Mouse (Mus musculus) forebrain, embryonic 14.5 days (tissue): ENCODE data around the gene Lmo1. TPM values are rescaled to one million over a fixed set of nuclear protein-coding genes. Genes with fewer than 3 reads are reported as not detected.
"Not testable (repeated sequence)": the region's sequence is repeated elsewhere in the genome, so short reads cannot be mapped to it uniquely, and the experiment has no call there.

ENCODE experiments used
- ATAC-seq: fragments of 200-750 bp; cut with Nextera tagmentation; 2 replicates; pipeline ENCODE4 v1.8.0; 2017; ENCODE audit warnings: mild to moderate bottlenecking, moderate library complexity
- DNase-seq: peaks from one replicate; pipeline ENCODE4 v3.0.0-alpha.2; 2015; ENCODE audit warnings: low spot score
- H3K27ac ChIP-seq: fragments of 300-500 bp; sonication (generic); 2 replicates; pipeline ENCODE4 v1.5.1; 2014; ENCODE audit warnings: low read depth, mild to moderate bottlenecking, control low read depth, low read length, moderate library complexity
- H3K27me3 ChIP-seq: fragments of 300-500 bp; sonication (generic); replicated peaks from 2 replicates; pipeline ENCODE4 v1.6.1; 2014; ENCODE audit warnings: low read length, control low read depth, mixed read lengths; ENCODE audit not compliant: control insufficient read depth, insufficient read depth
- H3K36me3 ChIP-seq: fragments of 300-500 bp; sonication (generic); 2 replicates; pipeline ENCODE4 v1.6.1; 2014; ENCODE audit warnings: low read length, control low read depth; ENCODE audit not compliant: control insufficient read depth, insufficient read depth
- H3K4me1 ChIP-seq: fragments of 300-500 bp; sonication (generic); 2 replicates; pipeline ENCODE4 v1.6.1; 2014; ENCODE audit warnings: antibody characterized with exemption, low read length, control low read depth; ENCODE audit not compliant: control insufficient read depth, insufficient read depth
- H3K4me2 ChIP-seq: fragments of 300-500 bp; sonication (generic); 2 replicates; pipeline ENCODE4 v1.6.1; 2014; ENCODE audit warnings: mild to moderate bottlenecking, control low read depth, low read length
- H3K4me3 ChIP-seq: fragments of 300-500 bp; sonication (generic); 2 replicates; pipeline ENCODE4 v1.5.1; 2014; ENCODE audit warnings: low read depth, low read length, control low read depth
- H3K9ac ChIP-seq: fragments of 300-500 bp; sonication (generic); 2 replicates; pipeline ENCODE4 v1.6.1; 2014; ENCODE audit warnings: mild to moderate bottlenecking, low read length, control low read depth, moderate library complexity
- H3K9me3 ChIP-seq: fragments of 300-500 bp; sonication (generic); replicated peaks from 2 replicates; pipeline ENCODE4 v1.6.1; 2016; ENCODE audit warnings: low read length, control low read depth, mixed read lengths; ENCODE audit not compliant: control insufficient read depth
- WGBS: fragments of 180-500 bp; shearing (Covaris S2); extraction: QIAGEN DNeasy Blood & Tissue Kit; methylation state at CpG from one replicate; pipeline ENCODE4 v1.1.7; 2014; 5-methylcytosine and 5-hydroxymethylcytosine counted together
- polyA plus RNA-seq: library from polyadenylated mRNA; unstranded; fragments of >200 nt; fragmentation: Nextera tagmentation; extraction: Ambion mirVana; gene quantifications from 2 replicates; pipeline ENCODE4 v1.2.1, GENCODE M21; 2014

Lmo1 gene
- polyA plus RNA-seq, 1 experiment from 2014 or later: 72.5 TPM

GRCm38 (mm10) chr7:109139405-109139804, 35.6 kb downstream of the Lmo1 start:
- no peak overlapping the region for H3K4me2 ChIP-seq
- H3K4me1 ChIP-seq: peaks cover 22% of the 10 kb centered on the region
- H3K9me3 ChIP-seq: no peaks in the 10 kb centered on the region
- no peak overlapping the region for H3K4me3 ChIP-seq
- H3K36me3 ChIP-seq: peaks cover 20% of the 10 kb centered on the region
- ATAC-seq (peak; percentile 66), DNase-seq (peak; percentile 95)
- 17% methylated on average over 3 of the region's 3 CpGs for WGBS
- H3K27me3 ChIP-seq: peaks cover 5% of the 10 kb centered on the region; the same call in 1 of the 2 replicates
- no peak overlapping the region for H3K9ac ChIP-seq
- H3K27ac ChIP-seq: no peak overlapping the region

GRCm38 (mm10) chr7:109137441-109137840, 37.6 kb downstream of the Lmo1 start:
- Histone ChIP-seq H3K4me1 (peaks cover 8% of the 10 kb centered on the region), H3K4me2 (no peak overlapping the region), H3K4me3 (no peak overlapping the region), H3K9me3 (no peaks in the 10 kb centered on the region), H3K9ac (no peak overlapping the region), H3K27me3 (peaks cover 5% of the 10 kb centered on the region; the same call in 1 of the 2 replicates), H3K36me3 (peaks cover 27% of the 10 kb centered on the region), H3K27ac (no peak overlapping the region)
- ATAC-seq: no peak
- DNase-seq: no peak
- 88% methylated on average over 8 of the region's 8 CpGs for WGBS

- H3K9ac ChIP-seq: no peak overlapping the region
Measured at GRCm38 (mm10) chr7:109131565-109131964, 43.4 kb downstream of the Lmo1 start.

GRCm38 (mm10) chr7:109129946-109130686, 44.9 kb downstream of the Lmo1 start:
- H3K9ac ChIP-seq: no peak overlapping the region
- H3K36me3 ChIP-seq: 0 out of 2 replicates have a peak, but pooled peaks cover 6% of the 10 kb centered on the region
- no peaks in the 10 kb centered on the region for H3K27me3 ChIP-seq
- peak; percentile 73 for ATAC-seq
- H3K4me2 ChIP-seq: no peak overlapping the region
- H3K4me3 ChIP-seq: no peak overlapping the region
- 52% methylated on average over 5 of the region's 5 CpGs for WGBS
- DNase-seq: no peak
- peaks cover 7% of the 10 kb centered on the region for H3K4me1 ChIP-seq
- no peak overlapping the region for H3K27ac ChIP-seq
- no peaks in the 10 kb centered on the region for H3K9me3 ChIP-seq

More at GRCm38 (mm10) chr7:109131565-109131964, 43.4 kb downstream of the Lmo1 start:
- DNase-seq (no peak), ATAC-seq (no peak)
- H3K4me2 ChIP-seq: no peak overlapping the region
- H3K27me3 ChIP-seq: no peaks in the 10 kb centered on the region
- 0 out of 2 replicates have a peak, but pooled peaks cover 12% of the 10 kb centered on the region for H3K36me3 ChIP-seq
- no peak overlapping the region for H3K4me3 ChIP-seq
- no peak overlapping the region for H3K27ac ChIP-seq
- H3K4me1 ChIP-seq: peaks cover 7% of the 10 kb centered on the region
- H3K9me3 ChIP-seq: no peaks in the 10 kb centered on the region
- WGBS: 66% methylated on average over 2 of the region's 2 CpGs

- DNase-seq: no peak
- no peaks in the 10 kb centered on the region for H3K9me3 ChIP-seq
- H3K4me3 ChIP-seq: no peak overlapping the region
- H3K27ac ChIP-seq: no peak overlapping the region
- no peak overlapping the region for H3K9ac ChIP-seq
- peaks cover 7% of the 10 kb centered on the region for H3K4me1 ChIP-seq
- no peak for ATAC-seq
- H3K4me2 ChIP-seq: no peak overlapping the region
- no peaks in the 10 kb centered on the region for H3K27me3 ChIP-seq
- H3K36me3 ChIP-seq: 0 out of 2 replicates have a peak, but pooled peaks cover 6% of the 10 kb centered on the region
Measured at GRCm38 (mm10) chr7:109129442-109129841, 45.6 kb downstream of the Lmo1 start.

GRCm38 (mm10) chr7:109115929-109116328, 59.1 kb downstream of the Lmo1 start:
- ATAC-seq: peak; percentile 53
- peak; percentile 23 for DNase-seq
- Histone ChIP-seq H3K9ac (no peak overlapping the region), H3K4me1 (peaks cover 17% of the 10 kb centered on the region), H3K36me3 (no peaks in the 10 kb centered on the region), H3K27me3 (peaks cover 11% of the 10 kb centered on the region), H3K4me2 (peak overlapping the region; percentile 12; the same call in 1 of the 2 replicates), H3K27ac (peak overlapping the region; percentile 17; the same call in 1 of the 2 replicates), H3K4me3 (no peak overlapping the region), H3K9me3 (no peaks in the 10 kb centered on the region)
- 14% methylated on average over 4 of the region's 4 CpGs for WGBS

GRCm38 (mm10) chr7:109115488-109115887, 59.5 kb downstream of the Lmo1 start:
- H3K4me3 ChIP-seq, DNase-seq, H3K9me3 ChIP-seq, H3K9ac ChIP-seq, H3K36me3 ChIP-seq: not testable (repeated sequence)
- peak overlapping the region; percentile 12; the same call in 1 of the 2 replicates for H3K4me2 ChIP-seq
- H3K4me1 ChIP-seq: peaks cover 20% of the 10 kb centered on the region
- H3K27ac ChIP-seq: peak overlapping the region; percentile 17; the same call in 1 of the 2 replicates
- WGBS: no CpG with 5 or more reads among the region's 4 CpGs
- peak; percentile 90 for ATAC-seq
- H3K27me3 ChIP-seq: peaks cover 11% of the 10 kb centered on the region

- DNase-seq: peak; percentile 78
- Histone ChIP-seq H3K4me1 (peaks cover 26% of the 10 kb centered on the region), H3K27ac (peak overlapping the region; percentile 65; the same call in 1 of the 2 replicates), H3K9ac (no peak overlapping the region), H3K27me3 (peaks cover 11% of the 10 kb centered on the region), H3K9me3 (no peaks in the 10 kb centered on the region), H3K4me2 (no peak overlapping the region), H3K36me3 (no peaks in the 10 kb centered on the region), H3K4me3 (no peak overlapping the region)
- WGBS: 5% methylated on average over 10 of the region's 10 CpGs
- peak; percentile 65 for ATAC-seq
Measured at GRCm38 (mm10) chr7:109114950-109115349, 60.1 kb downstream of the Lmo1 start.

GRCm38 (mm10) chr7:109111000-109111399, 64.0 kb downstream of the Lmo1 start:
- Histone ChIP-seq H3K4me3 (no peak overlapping the region), H3K27me3 (peaks cover 11% of the 10 kb centered on the region), H3K9ac (no peak overlapping the region), H3K36me3 (no peaks in the 10 kb centered on the region), H3K9me3 (no peaks in the 10 kb centered on the region), H3K4me2 (no peak overlapping the region), H3K27ac (no peak overlapping the region), H3K4me1 (peaks cover 27% of the 10 kb centered on the region)
- DNase-seq (peak; percentile 93), ATAC-seq (peak; percentile 74)
- 10% methylated on average over 5 of the region's 5 CpGs for WGBS
